Mouse (Mus musculus) bone marrow macrophage, adult 2 months (primary cell): ENCODE data around the gene Apopt1.

Source experiments
- CTCF ChIP-seq: IDR thresholded peaks from 2 replicates; pipeline ENCODE4 v1.5.1; 2012; ENCODE audit warnings: low read depth, mild to moderate bottlenecking, low read length, moderate library complexity
- POLR2A ChIP-seq: IDR thresholded peaks from 2 replicates; pipeline ENCODE4 v1.6.1; 2012; ENCODE audit warnings: mild to moderate bottlenecking, low read depth, low read length, borderline replicate concordance

DNA sequence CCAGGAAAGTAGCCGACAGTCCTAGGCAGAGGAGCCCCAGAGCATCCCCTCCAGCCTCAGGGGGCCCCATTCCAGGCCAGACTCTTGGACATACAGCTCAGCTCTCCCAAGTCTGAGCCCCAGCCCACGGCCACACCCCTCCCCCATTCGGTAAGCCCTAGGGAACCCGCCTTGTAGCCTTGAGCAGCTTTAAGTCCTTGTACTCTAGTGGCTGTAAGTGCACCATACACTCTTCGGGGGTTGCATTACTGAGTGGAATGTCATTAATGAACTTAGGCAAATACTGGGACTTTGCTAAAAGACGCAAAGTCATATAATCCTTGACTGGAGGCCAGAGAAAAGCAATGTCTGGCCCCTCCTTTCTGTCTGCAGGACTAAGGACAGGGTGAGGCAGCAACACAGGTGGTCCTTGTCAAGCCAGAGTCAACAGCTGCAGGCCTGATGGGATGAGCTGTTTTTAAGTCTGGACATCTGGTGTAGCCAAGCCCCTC lies 48.9 kb upstream of the Apopt1 start:
- TF ChIP-seq CTCF (no peak), POLR2A (no peak)
